Mouse (Mus musculus): ENCODE measurements at regions not wholly inside any gene's neighbourhood (a gene's known extent, or its start where the extent isn't known, plus 50 kb on each side); places are given as distances from the start of the nearest gene placed in this dataset.
"Not testable (repeated sequence)": the region's sequence is repeated elsewhere in the genome, so short reads cannot be mapped to it uniquely, and the experiment has no call there.

GRCm38 (mm10) chr1:18058211-18058971, 87.3 kb downstream of the Crisp4 start:
- in situ Hi-C loops (cut with MboI; ENCODE audit: low pct_unique_long_range_greater_than_20kb in 1 of 2, low sequenced_read_pairs in 2 of 2, unreplicated experiment in 1 of 2), result no loop called here

GRCm38 (mm10) chr1:18057646-18058210, 88.0 kb downstream of the Crisp4 start:
- in situ Hi-C loops (cut with MboI; ENCODE audit: low pct_unique_long_range_greater_than_20kb in 1 of 2, low sequenced_read_pairs in 2 of 2, unreplicated experiment in 1 of 2), result no loop called here

- in situ Hi-C loops (cut with MboI; ENCODE audit: low pct_unique_long_range_greater_than_20kb in 1 of 2, low sequenced_read_pairs in 2 of 2, unreplicated experiment in 1 of 2), result not testable (repeated sequence)
Measured at GRCm38 (mm10) chr1:18057003-18057402, 88.7 kb downstream of the Crisp4 start.

GRCm38 (mm10) chr1:18030226-18030625, 115.5 kb downstream of the Crisp4 start:
- in situ Hi-C loops (cut with MboI; ENCODE audit: low pct_unique_long_range_greater_than_20kb in 1 of 2, low sequenced_read_pairs in 2 of 2, unreplicated experiment in 1 of 2), result no loop called here

- in situ Hi-C loops (cut with MboI; ENCODE audit: low pct_unique_long_range_greater_than_20kb in 1 of 2, low sequenced_read_pairs in 2 of 2, unreplicated experiment in 1 of 2), result not testable (repeated sequence)
Measured at GRCm38 (mm10) chr1:18012941-18013340, 132.8 kb downstream of the Crisp4 start.

- in situ Hi-C loops (cut with MboI; ENCODE audit: low pct_unique_long_range_greater_than_20kb in 1 of 2, low sequenced_read_pairs in 2 of 2, unreplicated experiment in 1 of 2), result loop anchor here (25.0 kb wide), 1 partner anchor 132 kb away; no protein-coding TSS in a partner anchor
Measured at GRCm38 (mm10) chr1:17980604-17981003, 165.1 kb downstream of the Crisp4 start.

GRCm38 (mm10) chr1:17978086-17978485, 167.6 kb downstream of the Crisp4 start:
- in situ Hi-C loops (cut with MboI; ENCODE audit: low pct_unique_long_range_greater_than_20kb in 1 of 2, low sequenced_read_pairs in 2 of 2, unreplicated experiment in 1 of 2), result loop anchor here (25.0 kb wide), 1 partner anchor 134 kb away; no protein-coding TSS in a partner anchor

- in situ Hi-C loops (cut with MboI; ENCODE audit: low pct_unique_long_range_greater_than_20kb in 1 of 2, low sequenced_read_pairs in 2 of 2, unreplicated experiment in 1 of 2), result not testable (repeated sequence)
Measured at GRCm38 (mm10) chr1:17956881-17957280, 188.8 kb downstream of the Crisp4 start.

- in situ Hi-C loops (cut with MboI; ENCODE audit: low pct_unique_long_range_greater_than_20kb in 1 of 2, low sequenced_read_pairs in 2 of 2, unreplicated experiment in 1 of 2), result not testable (repeated sequence)
Measured at GRCm38 (mm10) chr1:17932108-17932810, 213.4 kb downstream of the Crisp4 start.

Measured in mouse embryonic stem cell (cell line).